18 mouse cellular contexts compared by ENCODE assay signal in the genomic region with DNA sequence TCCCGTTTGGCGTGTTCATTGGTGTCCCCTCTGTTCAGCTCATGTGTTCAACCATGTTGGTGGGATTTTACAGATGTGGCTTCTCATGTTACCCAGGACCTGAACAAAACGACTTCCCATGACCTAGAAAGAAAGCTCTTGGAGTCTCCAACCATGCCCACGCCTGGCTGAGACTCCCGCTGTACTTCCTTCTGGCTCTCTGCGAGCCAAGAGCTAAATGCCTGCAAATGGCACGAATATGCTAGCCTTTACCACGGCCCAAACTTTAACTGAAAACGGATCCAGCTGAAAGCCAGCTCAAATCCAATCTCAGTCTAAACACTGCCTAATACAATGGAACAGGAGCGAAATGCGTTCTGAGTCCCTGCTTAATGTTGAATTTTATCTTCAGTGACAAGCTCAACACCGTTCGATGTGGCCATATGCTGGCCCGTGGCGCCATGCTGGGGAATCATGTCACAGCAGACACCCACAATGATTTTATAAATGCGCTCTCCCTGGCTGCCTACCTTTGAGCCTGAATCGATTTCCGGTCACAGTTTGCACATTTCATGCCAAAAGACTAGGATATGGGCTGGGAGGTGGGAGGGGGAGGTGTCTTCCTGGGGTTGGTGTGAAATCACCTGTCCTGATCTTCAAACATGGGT. TPM values are rescaled to one million over a fixed set of nuclear protein-coding genes. Genes with fewer than 3 reads are reported as not detected.
DNase-seq lines count a peak whose midpoint lies in the region; ATAC-seq lines count a peak whose summit lies in the region.
"Had no signal": no experiment of that assay in that cellular context is flagged by ENCODE, and none has a peak within 500 bp of the region (broad histone marks: within the 10 kb centered on the region; RNA-seq: fewer than 3 reads in every experiment).

No protein-coding gene starts in this region.

- intact Hi-C loops in left cerebral cortex, postnatal 4 days (cut with DNase I): loop anchor here (10.0 kb wide), 1 partner anchor 936 kb away; no protein-coding TSS in a partner anchor

- peak; percentile 49 for DNase-seq in left cerebral cortex, postnatal 4 days
- DNase-seq in left cerebral cortex, adult 8-10 months (ENCODE audit: low spot score in 2 of 2): no peak
- peak; percentile 93 for DNase-seq in cerebellum, adult 9-10 months
- peak; percentile 25 for DNase-seq in retina, embryonic 14.5 days (ENCODE audit: low spot score)
- no peak for DNase-seq in gastrocnemius, adult 18-20 months (ENCODE audit: low spot score)
- no peak for DNase-seq in adrenal gland, adult 2 months
- DNase-seq: adrenal gland, postnatal 36 days; forebrain, postnatal 0 days; gastrocnemius, postnatal 25 days; heart, adult 2 months; kidney, adult 9 months; kidney, postnatal 25 days; layer of hippocampus, postnatal 36 days; lung, postnatal 4 days; right cerebral cortex, postnatal 14 days; spleen, adult 18-20 months had no signal

- peak; percentile 82; the same call in 1 of the 2 replicates for ATAC-seq in cerebellum, adult (ENCODE audit: insufficient number of reproducible peaks, low FRiP score, low TSS enrichment)
- ATAC-seq: CD4-positive, CD25-positive, alpha-beta regulatory T cell, adult 4 months; forebrain, postnatal 0 days had no signal

RNA-seq across cellular contexts. Expression of gene Suds3, which starts 55.3 kb away (rescaled TPM):
- 10 to 100 TPM; 81.4 to 81.6 TPM for total RNA-seq in left cerebral cortex, postnatal 4 days (2021)
- 100 to 1,000 TPM; 114 to 150 (median 121) TPM for total RNA-seq in left cerebral cortex, adult 8-10 months (2022)
- 10 to 100 TPM; 89.2 to 94.8 TPM for total RNA-seq in gastrocnemius, adult 18-20 months (2021)
- 100 to 1,000 TPM; 106 to 144 TPM for total RNA-seq in adrenal gland, adult 2 months (2021)
- 61.5 and 68.0 TPM in 2 replicates for polyA plus RNA-seq in adrenal gland, adult 2 months (2012; rRNA removed)

RNA-seq across cellular contexts. Expression of gene Taok3, which starts 59.3 kb away (rescaled TPM):
- 10 to 100 TPM; 80.6 to 85.3 TPM for total RNA-seq in left cerebral cortex, postnatal 4 days (2021)
- total RNA-seq in left cerebral cortex, adult 8-10 months (2022): 10 to 100 TPM; 49.5 to 55.4 (median 52.4) TPM
- total RNA-seq in gastrocnemius, adult 18-20 months (2021): 1 to 10 TPM; 5.0 to 5.4 TPM
- total RNA-seq in adrenal gland, adult 2 months (2021): 10 to 100 TPM; 30.9 to 36.0 TPM
- 5.4 and 9.0 TPM in 2 replicates for polyA plus RNA-seq in adrenal gland, adult 2 months (2012; rRNA removed)

Comparison
In these comparisons a context has a peak if more than half of its experiments do, and no peak if none do; other contexts are left out.
1. DNase-seq: peak in left cerebral cortex, postnatal 4 days (single experiment), cerebellum, adult 9-10 months (single experiment) and retina, embryonic 14.5 days (single experiment); none in left cerebral cortex, adult 8-10 months (0 of 2), gastrocnemius, adult 18-20 months (single experiment) and adrenal gland, adult 2 months (single experiment).
2. RNA of gene Taok3, which starts 59.3 kb away (total RNA-seq): 80.6 to 85.3 TPM in left cerebral cortex, postnatal 4 days, 49.5 to 55.4 TPM in left cerebral cortex, adult 8-10 months and 30.9 to 36.0 TPM in adrenal gland, adult 2 months; 5.0 to 5.4 TPM in gastrocnemius, adult 18-20 months; every median in the first group is over 4 times any median in the second.